Mouse (Mus musculus) liver, postnatal 0 days (tissue): ENCODE measurements around the gene Srsf3. TPM values are rescaled to one million over a fixed set of nuclear protein-coding genes. Genes with fewer than 3 reads are reported as not detected.

Experiments
- ATAC-seq: fragments of 200-750 bp; cut with Nextera tagmentation; 2 replicates; pipeline ENCODE4 v1.8.0; 2017; ENCODE audit warnings: mild to moderate bottlenecking, moderate library complexity
- DNase-seq: peaks from one replicate; pipeline ENCODE4 v3.0.0-alpha.2; 2016
- H3K27ac ChIP-seq: fragments of 300-500 bp; sonication (generic); 2 replicates; pipeline ENCODE4 v1.5.1; 2014; ENCODE audit warnings: antibody characterized with exemption, moderate library complexity, mild to moderate bottlenecking, low read depth
- H3K27me3 ChIP-seq: fragments of 300-500 bp; sonication (generic); 2 replicates; pipeline ENCODE4 v1.6.1; 2014; ENCODE audit warnings: low read length, control low read depth, mixed read lengths; ENCODE audit not compliant: insufficient read depth
- H3K36me3 ChIP-seq: fragments of 300-500 bp; sonication (generic); replicated peaks from 2 replicates; pipeline ENCODE4 v1.6.1; 2014; ENCODE audit warnings: mild to moderate bottlenecking, control low read depth, low read length, moderate library complexity, mixed read lengths; ENCODE audit not compliant: insufficient read depth
- H3K4me1 ChIP-seq: fragments of 300-500 bp; sonication (generic); 2 replicates; pipeline ENCODE4 v1.6.1; 2014; ENCODE audit warnings: antibody characterized with exemption, mild to moderate bottlenecking, control low read depth; ENCODE audit not compliant: insufficient read depth
- H3K4me2 ChIP-seq: fragments of 300-500 bp; sonication (generic); 2 replicates; pipeline ENCODE4 v1.6.1; 2014; ENCODE audit warnings: low read depth, mild to moderate bottlenecking, low read length, moderate library complexity, mixed read lengths
- H3K4me3 ChIP-seq: fragments of 300-500 bp; sonication (generic); 2 replicates; pipeline ENCODE4 v1.5.1; 2014; ENCODE audit warnings: low read depth, low read length
- H3K9ac ChIP-seq: fragments of 300-500 bp; sonication (generic); replicated peaks from 2 replicates; pipeline ENCODE4 v1.6.1; 2014; ENCODE audit warnings: mild to moderate bottlenecking, moderate library complexity
- H3K9me3 ChIP-seq: fragments of 300-500 bp; sonication (generic); 2 replicates; pipeline ENCODE4 v1.6.1; 2016; ENCODE audit warnings: mild to moderate bottlenecking, control low read depth, low read length, mixed read lengths
- CTCF ChIP-seq: sonication (generic); IDR thresholded peaks from 2 replicates; pipeline ENCODE4 v1.5.1; 2016; ENCODE audit warnings: antibody characterized with exemption, low read depth
- EP300 ChIP-seq: IDR thresholded peaks from 2 replicates; pipeline ENCODE4 v1.6.1; 2016; ENCODE audit warnings: antibody characterized with exemption, low read depth, mild to moderate bottlenecking
- WGBS: fragments of 180-500 bp; shearing (Covaris S2); extraction: QIAGEN DNeasy Blood & Tissue Kit; methylation state at CpG from one replicate; pipeline ENCODE4 v1.1.7; 2014; ENCODE audit not compliant: insufficient replicate concordance; 5-methylcytosine and 5-hydroxymethylcytosine counted together
- polyA plus RNA-seq: library from polyadenylated mRNA; unstranded; fragments of >200 nt; fragmentation: Nextera tagmentation; extraction: Ambion mirVana; gene quantifications from 2 replicates; pipeline ENCODE4 v1.2.1, GENCODE M21; 2015

Srsf3 gene
- polyA plus RNA-seq, 1 experiment from 2014 or later, result 163 TPM

DNA sequence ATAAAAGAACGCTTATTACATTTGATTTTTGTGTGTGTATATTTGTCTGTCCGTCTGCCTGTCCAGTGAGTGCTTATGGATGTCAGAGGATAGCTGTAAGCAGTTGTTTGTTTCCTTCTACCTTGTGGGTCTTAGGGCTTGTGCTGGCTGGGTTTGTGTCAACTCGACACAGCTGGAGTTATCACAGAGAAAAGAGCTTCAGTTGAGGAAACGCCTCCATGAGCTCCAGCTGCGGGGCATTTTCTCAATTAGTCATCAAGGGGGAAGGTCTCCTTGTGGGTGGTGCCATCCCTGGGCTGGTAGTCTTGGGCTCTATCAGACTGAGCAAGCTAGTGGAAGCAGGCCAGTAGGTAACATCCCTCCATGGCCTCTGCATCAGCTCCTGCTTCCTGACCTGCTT is 35.4 kb downstream of the Srsf3 start:
- Histone ChIP-seq H3K4me2 (no peak overlapping the region), H3K36me3 (no peaks in the 10 kb centered on the region), H3K4me1 (peaks cover 10% of the 10 kb centered on the region), H3K4me3 (no peak overlapping the region), H3K9ac (no peak overlapping the region), H3K9me3 (no peaks in the 10 kb centered on the region), H3K27me3 (no peaks in the 10 kb centered on the region), H3K27ac (no peak overlapping the region)
- no peak for TF ChIP-seq CTCF
- no peak for TF ChIP-seq EP300
- DNase-seq (no peak), ATAC-seq (no peak)
- WGBS, result 55% methylated on average over 5 of the region's 5 CpGs

DNA sequence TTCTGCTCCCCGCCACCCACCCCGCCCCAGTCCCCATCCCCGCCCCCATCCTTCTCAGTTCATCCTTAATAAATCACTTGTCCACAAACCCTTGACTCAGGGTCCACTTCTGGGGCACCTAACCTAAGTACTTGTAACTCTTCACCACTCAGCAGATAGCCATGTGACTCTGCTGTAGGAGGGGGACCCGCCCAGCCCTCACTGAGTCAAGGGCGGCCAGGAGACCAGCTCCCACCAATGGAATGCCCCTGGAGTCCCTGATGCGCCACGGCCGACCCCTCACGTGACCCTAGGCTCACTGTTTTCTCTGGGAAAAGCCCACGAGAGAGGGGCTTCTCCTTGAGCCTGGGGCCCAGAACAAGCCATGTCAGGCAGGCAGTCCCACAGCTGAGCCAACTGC is 36.6 kb downstream of the Srsf3 start:
- Histone ChIP-seq H3K4me1 (peaks cover 19% of the 10 kb centered on the region), H3K27me3 (no peaks in the 10 kb centered on the region), H3K9ac (no peak overlapping the region), H3K4me2 (no peak overlapping the region), H3K4me3 (no peak overlapping the region), H3K27ac (no peak overlapping the region), H3K9me3 (no peaks in the 10 kb centered on the region), H3K36me3 (no peaks in the 10 kb centered on the region)
- DNase-seq (no peak), ATAC-seq (no peak)
- TF ChIP-seq CTCF, result no peak
- no peak for TF ChIP-seq EP300
- WGBS, result 71% methylated on average over 10 of the region's 10 CpGs

DNA sequence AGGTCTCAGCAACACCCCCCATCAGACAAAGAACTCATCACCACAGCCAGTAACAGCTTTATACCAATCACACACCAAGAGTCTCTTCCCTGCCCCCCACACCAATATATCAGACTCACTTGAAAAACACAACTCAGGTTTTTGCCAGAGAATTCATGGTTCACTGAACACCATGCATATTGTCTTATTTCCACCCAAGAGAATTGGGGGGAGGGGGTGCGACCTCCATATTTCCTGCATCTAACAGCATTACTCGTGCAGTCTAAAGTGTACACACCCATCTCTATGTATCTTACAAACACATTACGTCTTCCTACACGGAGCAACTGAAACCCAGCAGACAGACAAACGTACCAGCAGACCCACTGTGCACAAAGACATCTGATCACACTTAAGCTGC is 39.4 kb downstream of the Srsf3 start:
- no peak for DNase-seq
- Histone ChIP-seq H3K4me2 (no peak overlapping the region), H3K4me3 (no peak overlapping the region), H3K36me3 (no peaks in the 10 kb centered on the region), H3K9me3 (no peaks in the 10 kb centered on the region), H3K4me1 (peaks cover 19% of the 10 kb centered on the region), H3K9ac (no peak overlapping the region), H3K27ac (no peak overlapping the region), H3K27me3 (no peaks in the 10 kb centered on the region)
- TF ChIP-seq EP300, result no peak
- no peak for TF ChIP-seq CTCF
- 59% methylated on average over 5 of the region's 5 CpGs for WGBS
- no peak for ATAC-seq

DNA sequence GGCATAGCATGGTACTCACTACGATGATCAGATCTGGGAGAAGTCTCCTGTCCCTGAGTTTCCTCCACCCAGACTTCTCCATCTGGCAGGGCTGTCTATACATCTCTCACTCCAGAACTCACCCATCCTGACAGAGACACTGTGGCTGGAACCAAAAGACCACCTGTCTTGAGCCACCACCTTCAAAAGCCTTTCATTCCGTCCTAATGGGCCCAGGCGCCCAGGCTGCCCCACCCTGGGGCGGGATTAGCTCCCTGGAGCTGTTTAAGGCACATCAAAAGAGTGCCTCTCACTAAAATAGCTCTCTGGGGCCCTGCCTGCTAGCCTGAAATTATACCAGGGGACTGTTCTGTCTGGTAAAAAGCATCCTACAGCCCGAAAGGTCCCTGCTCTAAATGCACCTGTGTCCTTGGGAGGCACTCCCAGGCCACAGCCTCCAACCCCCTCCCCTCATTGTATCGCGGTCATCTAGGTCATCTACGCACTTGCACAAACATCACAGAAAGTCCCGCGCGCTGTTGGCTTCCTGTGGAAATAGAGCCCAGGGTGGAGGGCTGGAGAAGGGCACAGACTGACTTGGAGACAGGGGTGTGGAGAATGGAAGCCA is 40.4 kb downstream of the Srsf3 start:
- Histone ChIP-seq H3K4me2 (no peak overlapping the region; the same call in 1 of the 2 replicates), H3K36me3 (no peaks in the 10 kb centered on the region), H3K27ac (peak overlapping the region; percentile 4; the same call in 1 of the 2 replicates), H3K27me3 (no peaks in the 10 kb centered on the region), H3K4me3 (no peak overlapping the region), H3K9me3 (no peaks in the 10 kb centered on the region), H3K4me1 (peaks cover 19% of the 10 kb centered on the region), H3K9ac (no peak overlapping the region)
- WGBS, result 27% methylated on average over 11 of the region's 11 CpGs
- TF ChIP-seq EP300 (no peak), CTCF (no peak)
- ATAC-seq (peak; percentile 7; the same call in 1 of the 2 replicates), DNase-seq (no peak)

DNA sequence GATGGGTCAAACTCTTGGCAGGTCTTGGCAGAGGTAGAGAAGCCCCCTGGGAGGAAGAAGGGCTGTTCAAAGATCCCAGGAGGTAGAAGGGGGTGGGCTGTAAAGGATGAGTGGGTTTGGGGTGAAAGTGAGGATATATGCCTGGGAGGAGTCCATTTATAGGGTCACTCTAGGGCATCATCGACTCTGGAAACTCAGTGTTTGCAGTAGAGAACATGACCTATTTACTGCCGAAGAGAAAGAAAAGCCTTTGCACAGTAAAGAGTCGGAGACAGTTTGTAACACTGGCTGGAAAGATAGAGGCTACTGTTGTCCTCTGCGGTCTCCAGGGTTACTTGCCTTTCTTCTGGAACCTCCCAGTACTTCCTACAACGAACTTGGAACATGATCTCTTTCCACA is 40.9 kb downstream of the Srsf3 start:
- Histone ChIP-seq H3K27me3 (no peaks in the 10 kb centered on the region), H3K36me3 (no peaks in the 10 kb centered on the region), H3K27ac (peak overlapping the region; percentile 66; the same call in 1 of the 2 replicates), H3K4me2 (peak overlapping the region; percentile 42), H3K9ac (no peak overlapping the region), H3K4me3 (no peak overlapping the region), H3K4me1 (peaks cover 19% of the 10 kb centered on the region), H3K9me3 (no peaks in the 10 kb centered on the region)
- ATAC-seq, result peak; percentile 71
- TF ChIP-seq EP300, result no peak
- TF ChIP-seq CTCF, result no peak
- 34% methylated on average over 5 of the region's 5 CpGs for WGBS
- DNase-seq, result no peak

DNA sequence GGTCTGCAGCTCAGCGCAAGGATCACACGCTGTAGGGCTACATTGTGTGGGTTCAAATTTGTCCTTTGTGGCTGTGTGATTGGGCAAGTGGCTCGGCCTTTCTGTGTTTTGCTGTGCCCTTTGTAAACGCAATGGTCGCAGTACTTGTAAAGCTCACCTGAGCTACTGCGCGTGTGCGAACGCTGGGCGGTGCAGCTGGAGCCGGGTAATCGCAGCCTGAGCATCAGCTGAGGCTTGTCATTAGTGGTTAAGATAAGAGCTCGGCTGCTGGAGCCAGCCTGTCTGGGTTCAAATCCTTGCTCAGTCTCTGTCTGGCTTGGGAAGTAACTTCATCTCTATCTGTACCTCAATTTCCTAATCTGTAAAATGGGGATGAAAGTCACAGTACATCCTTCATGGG is 41.7 kb downstream of the Srsf3 start:
- no peaks in the 10 kb centered on the region for H3K36me3 ChIP-seq
- no peak for ATAC-seq
- no peaks in the 10 kb centered on the region for H3K9me3 ChIP-seq
- no peak overlapping the region for H3K4me2 ChIP-seq
- peaks cover 25% of the 10 kb centered on the region for H3K4me1 ChIP-seq
- H3K4me3 ChIP-seq, result no peak overlapping the region
- DNase-seq, result no peak
- 56% methylated on average over 13 of the region's 13 CpGs for WGBS
- no peak for TF ChIP-seq EP300
- no peak for TF ChIP-seq CTCF
- no peak overlapping the region for H3K27ac ChIP-seq
- H3K9ac ChIP-seq, result no peak overlapping the region
- H3K27me3 ChIP-seq, result no peaks in the 10 kb centered on the region

DNA sequence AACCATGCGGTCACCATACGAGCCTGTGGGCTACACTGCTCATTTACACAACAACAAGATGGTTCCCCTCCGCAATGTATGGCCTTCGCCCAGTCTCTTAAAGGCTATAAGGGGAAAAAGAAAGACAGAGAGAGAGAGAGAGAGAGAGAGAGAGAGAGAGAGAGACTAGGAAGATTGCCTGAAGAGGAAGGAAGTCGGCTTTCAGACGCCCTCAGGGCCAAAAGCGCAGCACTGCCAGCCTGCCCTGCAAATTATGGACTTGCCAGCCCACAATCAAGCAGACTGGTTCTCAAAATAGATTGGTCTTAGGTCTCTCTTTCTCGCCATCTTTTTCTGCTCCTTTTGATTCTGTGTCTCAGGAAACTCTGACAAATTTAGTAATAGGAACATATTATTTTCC is 43.8 kb downstream of the Srsf3 start:
- WGBS, result 39% methylated on average over 8 of the region's 8 CpGs
- H3K4me3 ChIP-seq, result no peak overlapping the region
- H3K27ac ChIP-seq, result no peak overlapping the region
- no peaks in the 10 kb centered on the region for H3K36me3 ChIP-seq
- no peak for DNase-seq
- no peak overlapping the region for H3K4me2 ChIP-seq
- H3K4me1 ChIP-seq, result peaks cover 27% of the 10 kb centered on the region
- H3K27me3 ChIP-seq, result peaks cover 6% of the 10 kb centered on the region
- ATAC-seq, result no peak
- H3K9me3 ChIP-seq, result no peaks in the 10 kb centered on the region
- TF ChIP-seq EP300 (no peak), CTCF (no peak)
- no peak overlapping the region for H3K9ac ChIP-seq
